Mouse (Mus musculus): ENCODE results near the gene Gm21764.
"Not testable (repeated sequence)": the region's sequence is repeated elsewhere in the genome, so short reads cannot be mapped to it uniquely, and the experiment has no call there.

Gm21764 gene

GRCm38 (mm10) chrY:18061712-18062111, at the start of gene Gm21764:
TSS of gene Gm21764 (minus strand) at chrY:18061812.
- DNase-seq, result not testable (repeated sequence)

- not testable (repeated sequence) for DNase-seq
Observed at GRCm38 (mm10) chrY:18088816-18089215, 27.2 kb upstream of the Gm21764 start, which contains the start of gene Ssty1. TSS of gene Ssty1 (plus strand) at chrY:18089116.

Data from retina, postnatal 1 day (tissue).